Mouse (Mus musculus) ovary, postnatal 36 days (tissue): ENCODE measurements at regions not wholly inside any gene's neighbourhood (a gene's known extent, or its start where the extent isn't known, plus 50 kb on each side); places are given as distances from the start of the nearest gene placed in this dataset.

Experiments used
- DNase-seq: peaks from one replicate; pipeline ENCODE4 v3.0.0; 2022; ENCODE audit warnings: low spot score, mixed read lengths

DNA sequence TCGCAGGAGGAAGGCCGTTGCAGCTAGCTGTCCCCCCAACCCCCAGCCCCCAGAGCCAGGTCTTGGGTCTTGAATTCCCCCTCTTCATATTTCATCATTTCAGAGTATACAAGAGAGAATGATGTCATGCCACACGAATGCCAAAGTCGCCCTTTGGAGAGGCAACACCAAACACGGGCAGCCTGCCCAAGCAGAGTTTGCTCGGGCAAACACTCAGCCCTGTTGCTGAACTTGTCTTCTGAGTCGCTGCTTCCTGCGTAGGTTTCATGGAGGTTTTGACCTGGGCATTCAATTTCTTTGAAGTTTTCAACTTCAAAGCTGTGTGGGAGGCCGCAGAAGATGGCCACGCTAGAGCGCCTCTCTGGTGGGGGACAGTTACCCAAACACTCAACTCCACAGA lies 72.8 kb upstream of the Slc45a1 start:
- peak; percentile 57 for DNase-seq

DNA sequence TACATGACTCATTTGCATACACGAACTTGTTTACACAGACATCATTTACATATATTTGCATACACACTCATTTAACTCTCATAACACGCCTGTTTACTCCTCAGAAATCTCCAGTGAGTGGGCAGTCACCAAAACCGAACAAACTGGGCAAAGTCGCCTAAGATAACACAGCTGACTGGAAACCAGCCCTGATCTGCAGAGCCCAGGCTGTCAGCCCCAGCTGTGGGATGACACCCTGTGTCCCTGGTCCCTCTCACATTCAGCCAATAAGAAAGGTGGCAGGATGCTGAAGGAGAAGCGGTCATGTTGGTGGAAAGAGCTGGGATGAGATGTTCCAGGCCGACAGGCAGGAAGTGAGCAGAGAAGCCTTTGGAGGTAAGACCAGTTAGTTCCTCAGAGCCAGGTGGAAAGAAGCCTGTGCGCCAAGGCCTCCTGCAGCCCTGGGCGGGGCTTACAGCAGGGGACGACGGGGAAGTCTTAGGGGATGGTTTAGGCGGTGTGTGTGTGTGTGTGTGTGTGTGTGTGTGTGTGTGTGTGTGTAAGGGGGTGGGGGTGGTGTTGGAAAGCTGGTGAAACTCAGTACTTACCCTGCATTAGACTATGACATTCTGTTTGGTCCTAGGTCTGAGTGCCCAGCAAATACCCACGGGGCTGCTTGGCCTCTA lies 69.8 kb upstream of the Slc45a1 start:
- no peak for DNase-seq

DNA sequence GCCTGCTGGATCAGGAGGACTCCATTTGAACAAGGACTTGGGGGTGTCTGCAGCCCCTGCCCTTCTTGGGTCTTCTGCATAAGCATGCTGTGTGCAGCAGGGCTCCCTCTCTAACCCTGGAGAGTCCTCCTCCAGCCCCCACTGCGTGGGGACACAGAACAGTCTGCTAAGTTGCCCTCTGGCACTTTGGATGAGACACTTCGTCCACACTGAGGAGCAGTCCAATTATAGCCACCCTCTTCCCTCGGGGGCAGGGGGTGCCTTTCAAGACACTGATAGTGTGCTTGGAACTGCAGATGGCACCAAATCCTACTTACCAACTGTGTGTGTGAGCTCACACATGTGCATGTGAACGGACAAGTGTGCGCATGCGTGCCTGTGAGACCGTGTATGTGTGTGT lies 65.9 kb upstream of the Slc45a1 start:
- DNase-seq: no peak

DNA sequence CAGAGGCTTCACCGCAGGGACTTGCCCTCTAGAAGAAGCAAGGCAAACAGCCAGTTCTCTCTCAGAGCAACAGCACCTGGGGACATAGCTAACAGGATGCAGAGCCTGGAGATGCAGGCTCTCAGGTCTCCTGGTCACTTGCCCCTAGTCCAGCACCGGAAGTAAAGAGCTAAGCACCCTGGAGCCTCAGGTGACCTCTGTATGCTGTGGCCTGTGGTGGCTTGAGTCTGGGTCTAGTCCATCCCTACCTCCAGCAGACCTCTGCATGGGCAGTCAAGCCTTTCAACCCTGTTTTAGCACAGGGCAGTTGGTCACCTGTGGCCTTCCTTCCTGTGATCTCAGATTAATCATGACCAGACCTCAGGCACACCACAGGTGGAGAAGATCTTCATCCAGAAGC lies 63.1 kb upstream of the Slc45a1 start:
- no peak for DNase-seq

DNA sequence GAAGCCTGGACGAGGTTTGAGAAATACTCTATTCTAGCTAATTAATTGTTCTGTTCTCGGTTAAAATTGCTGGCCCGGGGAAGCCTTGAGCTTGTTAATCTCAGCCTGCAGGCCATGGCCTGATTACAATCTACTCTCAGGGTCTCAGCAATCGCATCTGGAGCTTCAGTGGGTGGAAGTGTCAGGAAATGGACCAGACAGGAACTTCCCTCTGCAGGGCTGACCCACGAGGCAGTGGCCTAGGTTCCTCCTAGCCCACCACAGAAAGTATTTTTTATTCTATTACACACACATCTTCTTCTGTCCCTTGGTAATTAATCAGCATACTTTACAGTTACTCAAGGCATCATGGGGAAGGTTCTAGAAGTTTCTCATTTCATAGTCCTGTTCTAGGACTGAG lies 61.3 kb upstream of the Slc45a1 start:
- DNase-seq: no peak

DNA sequence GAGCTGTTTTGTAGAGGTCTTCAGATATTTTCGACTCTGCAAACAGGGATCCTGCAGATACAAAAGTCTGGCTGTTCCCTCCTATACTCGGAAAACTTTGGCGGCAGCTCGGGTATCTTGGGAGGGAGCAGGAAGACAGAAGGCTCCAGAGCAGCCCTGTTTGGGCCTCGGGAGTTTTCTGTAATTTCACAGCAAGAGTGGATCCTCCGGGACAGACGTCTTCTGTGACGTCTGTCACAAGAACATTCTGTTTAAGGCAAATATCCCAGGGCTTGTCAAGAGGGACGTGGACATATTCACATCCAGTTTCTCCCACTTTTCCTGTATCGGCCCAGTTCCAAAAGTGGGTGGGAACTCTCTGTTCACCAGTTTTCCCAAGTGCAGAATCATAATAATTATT lies 60.9 kb upstream of the Slc45a1 start:
- DNase-seq: no peak

DNA sequence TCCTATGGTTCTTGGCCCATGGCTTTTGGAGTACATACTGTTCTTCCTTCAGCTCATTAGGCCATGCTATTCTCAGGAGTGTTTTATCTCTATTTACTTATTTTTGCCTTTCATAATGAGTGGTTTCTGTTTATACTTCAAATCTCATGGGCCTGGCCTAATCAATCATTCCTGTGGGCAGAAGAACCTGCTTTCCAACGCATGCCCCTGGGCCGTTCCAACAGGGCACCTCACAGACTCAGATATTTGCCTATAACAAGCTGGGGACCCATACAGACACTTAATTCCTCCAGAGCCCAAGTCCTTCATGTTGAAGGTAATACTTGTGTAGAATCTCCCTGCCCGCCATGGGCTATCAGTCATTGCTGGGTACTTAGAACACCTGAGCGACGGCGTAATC lies 59.7 kb upstream of the Slc45a1 start:
- no peak for DNase-seq

DNA sequence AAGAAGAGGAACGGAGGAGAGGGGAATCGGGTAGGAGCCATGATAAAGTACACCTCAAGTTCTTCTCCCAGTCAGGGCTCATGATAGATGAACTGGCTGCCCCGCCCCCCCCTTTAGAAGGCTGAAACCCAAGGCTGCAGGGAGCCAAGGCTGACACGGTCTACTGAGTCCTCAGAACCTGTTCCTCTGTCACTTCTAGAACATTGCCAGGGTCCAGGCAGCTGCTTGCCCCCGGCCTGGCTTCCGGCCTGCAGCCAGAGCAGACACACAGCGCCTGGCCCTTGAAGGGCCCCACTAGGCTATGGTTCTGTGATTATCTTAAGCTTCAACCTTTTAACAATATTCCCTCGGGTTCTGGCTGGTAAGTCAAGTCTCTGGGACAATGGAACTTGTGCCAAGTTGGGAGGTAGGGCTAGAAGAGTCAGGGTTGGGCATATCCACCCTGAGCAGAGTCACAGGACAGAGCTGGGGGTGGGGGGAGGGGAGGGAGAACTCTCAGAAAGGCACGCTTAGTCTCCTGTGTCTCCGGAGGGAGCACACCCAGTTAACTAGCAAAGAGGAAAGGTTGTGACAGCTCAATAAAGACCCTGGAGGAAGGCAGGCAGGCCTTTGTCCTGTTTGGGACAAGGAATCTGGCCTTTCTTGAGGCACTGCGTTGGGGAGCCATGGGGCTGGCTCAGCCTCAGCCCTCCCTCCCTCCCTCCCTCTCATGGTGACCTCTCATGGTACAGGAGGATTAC lies 57.6 kb upstream of the Slc45a1 start:
- DNase-seq: peak; percentile 42

DNA sequence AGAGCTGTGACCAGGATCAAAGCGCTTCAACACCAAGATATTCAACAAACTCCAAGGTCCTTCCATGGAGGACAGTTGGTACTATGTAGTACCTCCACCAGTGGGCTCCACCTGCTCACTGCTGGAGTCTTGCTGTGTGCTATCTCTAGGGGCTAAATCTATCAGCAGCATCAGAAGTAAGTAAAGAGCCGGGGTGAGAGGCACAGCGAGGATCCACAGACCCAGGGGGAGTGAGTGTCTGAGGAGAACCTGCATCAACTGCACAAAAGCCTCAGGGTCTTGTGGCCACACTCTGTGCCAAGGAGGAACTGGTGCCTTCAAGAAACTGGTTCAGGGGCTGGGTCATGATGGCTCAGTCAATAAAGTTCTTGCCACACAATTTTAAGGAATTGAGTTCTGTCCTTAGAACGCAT lies 56.6 kb upstream of the Slc45a1 start:
- peak; percentile 28 for DNase-seq

DNA sequence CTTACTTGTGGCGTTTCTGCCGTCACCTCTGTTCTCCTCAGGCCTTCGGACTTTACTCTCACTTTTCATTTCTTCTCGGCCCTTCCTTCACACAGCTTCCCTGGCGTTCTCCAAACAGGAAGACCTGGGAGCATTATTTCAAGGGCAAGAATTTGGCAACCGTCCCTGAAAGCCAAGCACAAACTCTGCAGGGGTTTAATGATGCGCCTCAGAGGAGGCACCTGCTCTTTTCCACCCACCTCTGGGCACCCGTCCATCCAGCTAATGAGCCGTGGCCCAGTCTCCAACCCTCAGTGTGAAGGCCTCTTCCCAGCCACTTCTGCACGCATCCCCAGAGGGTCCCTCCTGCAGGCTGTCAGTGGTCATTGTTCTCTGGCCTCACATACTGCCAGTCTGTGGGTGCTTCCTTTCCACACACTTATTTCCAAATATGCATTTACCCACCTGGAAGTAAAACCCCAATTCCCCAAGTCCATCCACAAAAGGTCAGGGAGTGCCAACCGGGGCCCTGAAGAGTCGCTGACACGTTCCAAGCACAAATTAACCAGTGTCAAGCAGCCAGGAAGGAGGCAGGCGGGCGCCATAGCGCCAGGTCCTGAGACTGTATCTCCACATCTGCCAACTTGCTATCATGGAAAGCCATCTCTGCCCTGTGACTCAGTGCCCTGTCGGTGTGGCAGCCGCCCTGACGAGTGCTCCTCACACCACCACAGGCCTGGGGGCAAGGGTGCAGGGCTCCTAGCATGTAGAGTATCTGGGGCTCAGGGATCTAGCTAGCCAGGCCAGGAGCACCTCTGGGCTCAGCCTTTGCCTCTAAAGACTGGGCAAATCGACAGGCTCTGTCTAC lies 56.0 kb upstream of the Slc45a1 start:
- DNase-seq: peak; percentile 56

DNA sequence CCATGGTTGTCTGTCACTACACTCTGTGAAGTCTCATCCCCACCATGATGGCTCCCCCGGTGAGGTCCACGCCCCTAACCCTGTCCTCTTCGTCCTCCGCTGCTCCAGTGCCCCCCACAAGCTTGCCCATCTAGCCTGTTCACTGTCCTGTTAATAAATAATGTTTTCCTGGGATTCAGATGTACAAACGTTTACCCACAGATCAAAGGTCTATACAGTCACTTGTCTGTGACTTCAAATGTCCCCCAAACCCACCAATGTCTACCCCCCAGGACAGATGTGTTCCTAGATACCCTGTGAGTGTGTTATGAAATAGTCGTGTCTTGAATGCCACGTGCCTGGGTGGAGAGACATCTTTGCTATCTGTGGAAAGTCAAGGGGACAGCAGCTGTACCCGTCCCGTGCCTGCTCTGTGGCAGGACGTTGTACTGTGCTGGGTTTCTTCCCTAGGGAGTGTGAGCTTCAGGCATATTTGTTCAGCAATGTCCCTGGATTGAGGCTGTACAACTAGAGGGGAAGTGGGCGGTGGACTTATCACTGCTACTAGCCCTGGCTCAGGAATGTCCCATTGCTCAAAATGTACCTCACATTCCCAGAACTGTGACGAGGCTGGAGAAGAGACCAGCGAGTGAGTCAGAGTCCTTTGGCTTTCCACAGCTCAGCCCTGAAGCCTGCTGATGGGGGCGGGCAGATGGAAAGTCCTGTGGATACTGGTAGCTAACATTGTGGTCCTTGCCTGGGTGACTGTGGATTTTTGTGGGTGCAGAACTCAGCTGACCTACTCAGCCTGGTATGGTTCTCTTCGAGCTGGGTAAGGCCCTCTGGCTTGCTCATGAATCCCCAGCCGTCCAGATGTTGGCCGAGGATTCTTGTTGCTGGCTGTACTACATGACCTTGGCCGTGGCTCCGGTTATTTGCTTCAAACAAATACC lies 55.1 kb upstream of the Slc45a1 start:
- DNase-seq: peak; percentile 48

DNA sequence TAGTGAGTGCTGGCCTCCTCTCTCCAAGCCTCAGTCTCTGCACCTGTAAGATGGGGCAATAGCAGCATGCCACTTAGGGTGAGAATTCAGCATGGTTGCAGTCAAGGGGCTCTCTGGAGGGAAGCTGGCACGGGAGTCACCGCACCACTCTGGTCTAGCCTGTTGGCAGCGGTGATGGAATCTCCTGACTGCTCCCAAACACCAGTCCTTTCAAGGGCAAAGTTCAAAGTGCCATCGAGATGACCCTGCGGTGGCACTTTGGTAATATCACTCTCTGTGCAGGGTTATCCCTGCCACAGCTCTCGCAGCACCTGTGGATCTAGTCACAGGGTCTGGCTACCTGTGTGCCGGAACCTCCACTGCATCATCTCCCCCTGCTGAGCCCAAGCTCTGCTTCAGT lies 54.3 kb upstream of the Slc45a1 start:
- DNase-seq: no peak

DNA sequence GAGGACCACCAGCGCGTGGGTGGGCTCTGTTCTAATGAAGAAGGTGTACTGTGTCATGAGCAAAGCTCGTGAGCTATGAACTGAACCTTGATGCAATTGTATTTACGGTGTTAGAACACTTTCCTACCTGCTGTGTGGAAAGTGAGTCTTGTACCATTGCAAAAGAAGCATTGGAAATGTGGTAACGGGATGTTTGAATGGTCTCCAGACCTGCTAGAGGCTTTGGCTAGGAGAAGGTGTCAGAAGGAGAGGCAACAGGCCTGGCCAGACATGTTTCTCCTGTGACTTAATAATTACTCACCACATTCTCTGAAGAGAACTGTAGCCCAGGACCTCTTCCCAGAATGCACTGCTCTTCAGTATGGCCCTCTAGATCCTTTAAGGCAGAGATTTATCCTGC lies 51.3 kb upstream of the Slc45a1 start:
- DNase-seq: no peak
